Mouse (Mus musculus) CH12.LX (cell line): ENCODE measurements around the gene Elane. TPM values are rescaled to one million over a fixed set of nuclear protein-coding genes. Genes with fewer than 3 reads are reported as not detected.

ENCODE experiments used
- DNase-seq: peaks from one replicate; pipeline ENCODE4 v3.0.0-alpha.2; 2013; ENCODE audit errors: extremely low read depth
- H3K27ac ChIP-seq: 2 replicates; pipeline ENCODE4 v1.5.1; 2012; ENCODE audit warnings: low read depth, mild to moderate bottlenecking, control low read depth, moderate library complexity; ENCODE audit not compliant: insufficient read depth
- H3K27me3 ChIP-seq: replicated peaks from 2 replicates; pipeline ENCODE3; 2012; ENCODE audit warnings: inconsistent platforms
- H3K36me3 ChIP-seq, 2 experiments: replicated peaks in 1 of 2; 2 replicates each; pipeline versions ENCODE3 to v1.6.1; 2012; ENCODE audit warnings: inconsistent platforms in 1 of 2, low read length in 1 of 2, mild to moderate bottlenecking in 1 of 2, mixed read lengths in 1 of 2, moderate library complexity in 1 of 2; ENCODE audit not compliant: control insufficient read depth in 1 of 2, insufficient read depth in 1 of 2
- H3K4me1 ChIP-seq, 2 experiments: 2 replicates each; pipeline ENCODE4 v1.6.1; 2012; ENCODE audit warnings: inconsistent platforms in 1 of 2, moderate library complexity in 1 of 2; ENCODE audit not compliant: insufficient read depth in 2 of 2, control insufficient read depth in 1 of 2
- H3K4me2 ChIP-seq: 2 replicates; pipeline ENCODE4 v1.6.1; 2012; ENCODE audit warnings: low read depth, mild to moderate bottlenecking, control low read depth; ENCODE audit not compliant: poor library complexity, insufficient read depth, severe bottlenecking
- H3K4me3 ChIP-seq, 3 experiments: fragments of 150-350 bp in 1 of 3; sonication (generic) in 1 of 3; replicated peaks in 1 of 3; 2 replicates each; pipeline versions ENCODE3 to v1.5.1; 2011 to 2012; ENCODE audit warnings: low read depth in 2 of 3, low read length in 2 of 3, mild to moderate bottlenecking in 2 of 3, moderate library complexity in 2 of 3, control low read depth in 1 of 3, improper control_type of control experiment in 1 of 3, inconsistent platforms in 1 of 3, mixed read lengths in 1 of 3; ENCODE audit not compliant: poor library complexity in 1 of 3
- H3K79me2 ChIP-seq: replicated peaks from 2 replicates; pipeline ENCODE4 v1.6.1; 2012; ENCODE audit warnings: mild to moderate bottlenecking, moderate library complexity; ENCODE audit not compliant: control insufficient read depth, poor library complexity, insufficient read depth, severe bottlenecking; ENCODE audit errors: extremely low read depth
- H3K9ac ChIP-seq: 2 replicates; pipeline ENCODE4 v1.6.1; 2012; ENCODE audit warnings: low read depth, mild to moderate bottlenecking, control low read depth, moderate library complexity; ENCODE audit not compliant: insufficient read depth
- H3K9me3 ChIP-seq: replicated peaks from 2 replicates; pipeline ENCODE3; 2012; ENCODE audit warnings: low read length, inconsistent platforms, mixed read lengths
- BHLHE40 ChIP-seq: IDR thresholded peaks from 2 replicates; pipeline ENCODE4 v1.6.1; 2011; ENCODE audit warnings: mild to moderate bottlenecking, low read depth, low read length, improper control_type of control experiment
- CHD2 ChIP-seq: IDR thresholded peaks from 2 replicates; pipeline ENCODE4 v1.6.1; 2011; ENCODE audit warnings: low read length, improper control_type of control experiment
- CTCF ChIP-seq, 2 experiments: IDR thresholded peaks in 1 of 2; conservative IDR thresholded peaks in 1 of 2; 2 replicates each; pipeline ENCODE4 v1.5.1; 2011 to 2012; ENCODE audit warnings: low read depth in 2 of 2, low read length in 2 of 2, improper control_type of control experiment in 1 of 2, inconsistent platforms in 1 of 2, mild to moderate bottlenecking in 1 of 2, moderate library complexity in 1 of 2
- GABPA ChIP-seq: IDR thresholded peaks from 2 replicates; pipeline ENCODE4 v1.6.1; 2012; ENCODE audit warnings: low read depth, low read length, improper control_type of control experiment, inconsistent platforms; ENCODE audit not compliant: insufficient replicate concordance
- HCFC1 ChIP-seq: IDR thresholded peaks from 2 replicates; pipeline ENCODE4 v1.6.1; 2012; ENCODE audit warnings: low read depth, mild to moderate bottlenecking, inconsistent platforms, low read length, improper control_type of control experiment
- JUND ChIP-seq: conservative IDR thresholded peaks from 2 replicates; pipeline ENCODE4 v1.6.1; 2011; ENCODE audit warnings: low read depth, low read length, improper control_type of control experiment
- MAFK ChIP-seq: IDR thresholded peaks from 2 replicates; pipeline ENCODE4 v1.6.1; 2011; ENCODE audit warnings: low read length, improper control_type of control experiment; ENCODE audit not compliant: insufficient replicate concordance
- MAX ChIP-seq: IDR thresholded peaks from 2 replicates; pipeline ENCODE4 v1.6.1; 2011; ENCODE audit warnings: low read length, improper control_type of control experiment
- MEF2A ChIP-seq: IDR thresholded peaks from 2 replicates; pipeline ENCODE4 v1.6.1; 2014; ENCODE audit warnings: low read depth, mild to moderate bottlenecking, inconsistent platforms, low read length, improper control_type of control experiment, borderline replicate concordance
- MXI1 ChIP-seq: IDR thresholded peaks from 2 replicates; pipeline ENCODE4 v1.6.1; 2011; ENCODE audit warnings: mild to moderate bottlenecking, low read depth, low read length, improper control_type of control experiment
- MYC ChIP-seq: IDR thresholded peaks from 2 replicates; pipeline ENCODE4 v1.6.1; 2011; ENCODE audit warnings: low read depth, mild to moderate bottlenecking, improper control_type of control experiment, low read length
- NELFE ChIP-seq: IDR thresholded peaks from 2 replicates; pipeline ENCODE4 v1.6.1; 2011; ENCODE audit warnings: low read depth, low read length, improper control_type of control experiment
- NRF1 ChIP-seq: IDR thresholded peaks from 2 replicates; pipeline ENCODE4 v1.6.1; 2014; ENCODE audit warnings: low read depth, mild to moderate bottlenecking, inconsistent platforms, low read length, improper control_type of control experiment, moderate library complexity
- PAX5 ChIP-seq: IDR thresholded peaks from 2 replicates; pipeline ENCODE4 v1.6.1; 2012; ENCODE audit warnings: low read length, inconsistent platforms, mixed read lengths
- POLR2A ChIP-seq: IDR thresholded peaks from 2 replicates; pipeline ENCODE4 v1.6.1; 2011; ENCODE audit warnings: low read depth, mild to moderate bottlenecking, improper control_type of control experiment, low read length
- POLR2AphosphoS2 ChIP-seq: IDR thresholded peaks from 2 replicates; pipeline ENCODE4 v1.6.1; 2011; ENCODE audit warnings: low read depth, low read length, improper control_type of control experiment
- SIN3A ChIP-seq: IDR thresholded peaks from 2 replicates; pipeline ENCODE4 v1.6.1; 2012; ENCODE audit warnings: low read length, improper control_type of control experiment, inconsistent platforms
- TBP ChIP-seq: conservative IDR thresholded peaks from 2 replicates; pipeline ENCODE4 v1.6.1; 2011; ENCODE audit warnings: low read depth, low read length, improper control_type of control experiment
- TCF12 ChIP-seq: IDR thresholded peaks from 2 replicates; pipeline ENCODE4 v1.6.1; 2014; ENCODE audit warnings: low read depth, mild to moderate bottlenecking, inconsistent platforms, low read length, improper control_type of control experiment
- UBTF ChIP-seq: IDR thresholded peaks from 2 replicates; pipeline ENCODE4 v1.6.1; 2012; ENCODE audit warnings: low read depth, mild to moderate bottlenecking, inconsistent platforms, low read length, improper control_type of control experiment, moderate library complexity
- USF1 ChIP-seq: IDR thresholded peaks from 2 replicates; pipeline ENCODE4 v1.6.1; 2014; ENCODE audit warnings: low read depth, mild to moderate bottlenecking, inconsistent platforms, low read length, improper control_type of control experiment
- USF2 ChIP-seq: conservative IDR thresholded peaks from 2 replicates; pipeline ENCODE4 v1.6.1; 2011; ENCODE audit warnings: low read depth, low read length, improper control_type of control experiment
- ZMIZ1 ChIP-seq: IDR thresholded peaks from 2 replicates; pipeline ENCODE4 v1.6.1; 2012; ENCODE audit warnings: low read depth, mild to moderate bottlenecking, inconsistent platforms, low read length, improper control_type of control experiment
- ZNF384 ChIP-seq: IDR thresholded peaks from 2 replicates; pipeline ENCODE4 v1.6.1; 2012; ENCODE audit warnings: low read depth, low read length, improper control_type of control experiment, inconsistent platforms
- dilution Hi-C: fragments of 300-500 bp; cut with MboI; formaldehyde crosslinking; loops from 2 replicates; pipeline ENCODE4 v1.14.3; 2020; ENCODE audit warnings: low sequenced_read_pairs; ENCODE audit not compliant: extremely low pct_unique_long_range_greater_than_20kb, extremely low pct_ligation_motif_present
- in situ Hi-C: fragments of 300-500 bp; cut with MboI; formaldehyde crosslinking; loops from 3 replicates; pipeline ENCODE4 v1.14.3; 2019; ENCODE audit warnings: low sequenced_read_pairs, low pct_ligation_motif_present, low pct_unique_long_range_greater_than_20kb, mixed read lengths
- polyA plus RNA-seq: library from polyadenylated mRNA; unstranded; fragments of >175 nt; gene quantifications from 2 replicates; pipeline ENCODE4 v1.2.1, GENCODE M21; 2012; ENCODE audit warnings: low read depth; ENCODE audit not compliant: insufficient read length
- total RNA-seq, 2 experiments: library from RNA; depleted of rRNA; stranded (reverse); fragments of 300-350 nt in 1 of 2; fragments of >200 nt in 1 of 2; gene quantifications; 2 replicates each; pipeline ENCODE4 v1.2.3; 2012 to 2014

Elane gene
- total and polyA plus RNA-seq, 3 experiments = not detected

- Histone ChIP-seq H3K79me2 (peaks cover 100% of the 10 kb centered on the region), H3K36me3 (peaks cover 70 to 90% of the 10 kb centered on the region in 2 experiments), H3K4me3 (peak overlapping the region; percentile 7 to 72 (median 16)), H3K9ac (peak overlapping the region; percentile 22; the same call in 1 of the 2 replicates), H3K27me3 (no peaks in the 10 kb centered on the region), H3K9me3 (no peaks in the 10 kb centered on the region), H3K27ac (peak overlapping the region; percentile 76), H3K4me2 (peak overlapping the region; percentile 78; the same call in 1 of the 2 replicates), H3K4me1 (peaks cover 59 to 95% of the 10 kb centered on the region in 2 experiments)
- DNase-seq = no peak
- in situ Hi-C loops = no loop called here
- dilution Hi-C loops = no loop called here
- TF ChIP-seq POLR2AphosphoS2 = no peak
- no peak for TF ChIP-seq USF2
- no peak for TF ChIP-seq MAFK
- no peak for TF ChIP-seq TBP
- TF ChIP-seq MAX = no peak
- no peak for TF ChIP-seq UBTF
- TF ChIP-seq SIN3A = 0 out of 2 replicates have a peak, but pooled peaks have one; percentile 40
- TF ChIP-seq HCFC1 = no peak
Measured at GRCm38 (mm10) chr10:79933861-79934260, 47.8 kb downstream of the Elane start.

- Histone ChIP-seq H3K27me3 (no peaks in the 10 kb centered on the region), H3K4me3 (peak overlapping the region in 2 of 3 experiments; percentile 10 to 72), H3K4me2 (peak overlapping the region; percentile 78), H3K36me3 (peaks cover 70 to 94% of the 10 kb centered on the region in 2 experiments), H3K79me2 (peaks cover 100% of the 10 kb centered on the region), H3K4me1 (peaks cover 63 to 98% of the 10 kb centered on the region in 2 experiments), H3K9me3 (no peaks in the 10 kb centered on the region), H3K9ac (0 out of 2 replicates have a peak overlapping the region, but pooled peaks have one; percentile 2), H3K27ac (peak overlapping the region; percentile 76)
- in situ Hi-C loops = no loop called here
- DNase-seq = no peak
- no peak for TF ChIP-seq JUND
- TF ChIP-seq POLR2A = 0 out of 2 replicates have a peak, but pooled peaks have one; percentile 35
- peak; percentile 19; the same call in 1 of the 2 replicates for TF ChIP-seq SIN3A
- TF ChIP-seq GABPA = no peak
- no peak for TF ChIP-seq NRF1
- no peak for TF ChIP-seq PAX5
- TF ChIP-seq POLR2AphosphoS2 = no peak
- peak; percentile 47; the same call in 1 of the 2 replicates for TF ChIP-seq BHLHE40
- TF ChIP-seq USF1 = no peak
- no peak for TF ChIP-seq CHD2
- TF ChIP-seq NELFE = no peak
- TF ChIP-seq MEF2A = no peak
- no peak for TF ChIP-seq ZNF384
- TF ChIP-seq TBP = no peak
- no peak for TF ChIP-seq UBTF
- 0 out of 2 replicates have a peak, but pooled peaks have one; percentile 40 for TF ChIP-seq ZMIZ1
- no peak for TF ChIP-seq CTCF (conservative IDR thresholded peaks at IDR 0.05 in 1 of 2, IDR thresholded peaks at IDR 0.05 in 1 of 2; ENCODE audit: low read depth in 2 of 2, low read length in 2 of 2)
- peak; percentile 75; the same call in 1 of the 2 replicates for TF ChIP-seq MXI1
- peak; percentile 64; the same call in 1 of the 2 replicates for TF ChIP-seq MYC
- TF ChIP-seq MAFK = no peak
- 0 out of 2 replicates have a peak, but pooled peaks have one; percentile 20 for TF ChIP-seq TCF12
- peak; percentile 51; the same call in 1 of the 2 replicates for TF ChIP-seq MAX
- dilution Hi-C loops = no loop called here
Measured at GRCm38 (mm10) chr10:79934272-79934721, 48.2 kb downstream of the Elane start.
